Mouse (Mus musculus) olfactory bulb, adult 2 months (tissue): Measurements from ENCODE around the gene Nox1. TPM values are rescaled to one million over a fixed set of nuclear protein-coding genes. Genes with fewer than 3 reads are reported as not detected.
A peak's percentile ranks its signal among the peaks of the same experiment; 100 is the strongest.

Source experiments
- H3K27ac ChIP-seq: fragments of 200-500 bp; 2 replicates; pipeline ENCODE4 v1.5.1; 2012; ENCODE audit warnings: low read depth, low read length; ENCODE audit not compliant: insufficient read depth
- H3K4me1 ChIP-seq: fragments of 200-500 bp; 2 replicates; pipeline ENCODE4 v1.6.1; 2012; ENCODE audit warnings: low read length; ENCODE audit not compliant: control insufficient read depth, insufficient read depth
- H3K4me3 ChIP-seq: fragments of 200-500 bp; 2 replicates; pipeline ENCODE4 v1.5.1; 2012; ENCODE audit warnings: mild to moderate bottlenecking, low read depth, low read length, moderate library complexity; ENCODE audit not compliant: insufficient read depth
- CTCF ChIP-seq: fragments of 200-500 bp; IDR thresholded peaks from 2 replicates; pipeline ENCODE4 v1.5.1; 2012; ENCODE audit warnings: low read depth, mild to moderate bottlenecking, low read length, moderate library complexity; ENCODE audit not compliant: insufficient read depth
- POLR2A ChIP-seq: fragments of 200-500 bp; IDR thresholded peaks from 2 replicates; pipeline ENCODE4 v1.6.1; 2012; ENCODE audit warnings: mild to moderate bottlenecking, low read depth, low read length, moderate library complexity; ENCODE audit not compliant: insufficient read depth
- WGBS: fragments of 180-500 bp; shearing (Covaris S2); methylation state at CpG from one replicate; pipeline ENCODE4 v1.1.7; 2018; 5-methylcytosine and 5-hydroxymethylcytosine counted together
- polyA plus RNA-seq: library from polyadenylated mRNA; stranded (reverse); fragments of >200 nt; gene quantifications from 2 replicates; pipeline ENCODE4 v1.2.4, GENCODE M21; 2012; ENCODE audit warnings: low replicate concordance; ENCODE audit not compliant: missing spikeins, insufficient read depth, insufficient read length

The Nox1 gene
- polyA plus RNA-seq, 1 experiment: not detected

DNA sequence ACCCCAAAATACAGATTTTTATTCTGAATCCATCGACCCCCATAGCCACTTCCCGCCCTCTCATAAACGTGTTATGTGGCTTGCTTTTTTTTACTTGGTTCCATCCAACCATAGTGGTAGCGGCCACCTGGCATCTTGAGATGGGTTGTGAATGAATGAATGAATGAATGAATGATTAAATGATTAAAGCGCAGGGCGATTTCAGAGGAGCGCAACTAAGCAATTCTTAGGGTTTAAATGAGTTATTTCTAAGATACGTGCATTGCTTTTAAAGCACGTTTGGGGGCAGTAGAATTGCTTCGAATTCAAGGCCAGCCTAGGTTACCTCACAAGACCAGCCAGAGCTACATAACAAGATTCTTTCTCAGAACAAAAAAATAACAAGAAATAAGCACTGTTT lies 162.0 kb downstream of the Nox1 start:
- WGBS: 13% methylated on average over 10 of the region's 10 CpGs
- Histone ChIP-seq H3K4me3 (peak overlapping the region; percentile 89), H3K4me1 (no peaks in the 10 kb centered on the region), H3K27ac (peak overlapping the region; percentile 82; the same call in 1 of the 2 replicates)
- TF ChIP-seq POLR2A: no peak
- TF ChIP-seq CTCF: no peak

DNA sequence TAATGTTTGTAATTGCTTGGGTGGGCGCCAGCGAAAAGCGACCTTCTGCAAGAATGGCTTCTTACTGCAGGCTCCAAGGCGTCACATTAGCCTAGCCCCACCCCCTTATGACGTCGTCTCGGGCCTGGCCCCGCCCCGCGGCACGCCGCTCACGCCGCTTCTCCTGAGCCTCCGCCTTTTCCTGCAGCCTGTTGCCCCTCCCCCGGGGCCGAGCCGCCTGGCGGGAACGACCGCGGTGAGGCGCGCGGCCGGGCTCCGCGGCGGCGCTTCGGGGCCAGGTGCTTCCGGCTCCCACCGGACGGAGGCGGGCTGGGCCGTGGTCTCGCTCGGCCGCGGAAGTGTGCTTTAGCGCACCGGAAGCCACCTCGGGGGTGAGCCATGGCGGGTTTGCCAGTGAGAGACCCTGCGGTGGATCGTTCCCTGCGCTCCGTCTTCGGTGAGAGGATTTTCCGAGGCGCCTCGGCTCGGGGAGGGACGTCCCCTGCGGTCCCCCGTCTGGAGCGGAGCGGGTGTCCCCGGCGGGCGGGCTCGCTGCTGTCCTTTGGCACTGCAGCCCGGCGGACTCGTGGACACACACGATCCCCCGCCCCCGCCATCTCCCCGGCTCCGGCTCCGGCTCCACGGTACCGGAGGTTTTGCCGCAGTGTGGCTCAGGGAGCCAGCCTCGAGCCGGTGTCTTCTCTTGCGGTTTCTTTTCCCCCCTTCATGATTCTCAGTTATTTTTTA lies 162.6 kb downstream of the Nox1 start, which contains the start of gene Cstf2:
TSS of gene Cstf2 (plus strand) at position 201 of the 726 bp plus-strand sequence.
- Histone ChIP-seq H3K4me1 (no peaks in the 10 kb centered on the region), H3K27ac (peak within 1 kb of the TSS; percentile 82), H3K4me3 (peak within 1 kb of the TSS; percentile 89)
- no peak for TF ChIP-seq CTCF
- peak; percentile 51; the same call in 1 of the 2 replicates for TF ChIP-seq POLR2A
- 20% methylated on average over 69 of the region's 77 CpGs for WGBS

DNA sequence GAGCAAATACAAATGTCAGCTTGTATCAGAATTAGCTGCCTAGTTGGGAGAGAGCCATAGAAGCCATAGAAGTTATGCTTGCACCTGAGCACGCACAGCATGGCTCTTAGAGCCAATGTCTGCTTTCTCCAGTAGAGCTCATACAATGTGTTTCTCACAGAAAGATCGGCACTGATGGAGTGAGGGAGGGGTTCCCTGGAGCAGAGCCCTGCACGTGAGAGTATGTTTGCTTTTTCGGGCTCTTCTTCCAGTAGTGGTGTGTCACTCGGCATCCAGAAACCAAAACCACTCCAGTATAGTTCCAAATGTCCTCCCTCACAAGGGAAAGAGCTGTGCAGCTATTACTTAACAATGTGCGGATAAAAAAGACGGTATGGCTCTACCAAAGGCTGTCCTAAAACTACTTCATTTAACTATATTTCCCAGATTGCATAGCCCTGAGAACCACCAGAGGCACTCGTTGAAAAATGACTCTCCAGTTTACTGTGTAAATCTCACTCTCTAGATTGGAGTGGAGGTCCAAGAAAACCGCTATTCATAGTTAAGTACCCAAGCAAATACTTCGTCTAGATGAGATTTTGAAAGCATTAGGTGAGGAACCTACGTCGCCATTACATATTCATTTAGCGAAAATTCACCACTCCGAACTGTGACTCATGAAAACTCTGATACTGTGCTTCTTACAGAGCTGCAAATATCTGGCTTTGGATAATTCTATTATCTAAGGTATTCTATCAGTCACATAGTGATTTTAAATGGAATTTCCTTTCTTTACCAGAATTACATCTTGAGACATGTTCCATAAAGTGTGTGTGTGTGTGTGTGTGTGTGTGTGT lies 163.5 kb downstream of the Nox1 start:
- peak overlapping the region; percentile 13; the same call in 1 of the 2 replicates for H3K4me3 ChIP-seq
- 41% methylated on average over 14 of the region's 14 CpGs for WGBS
- H3K4me1 ChIP-seq: no peaks in the 10 kb centered on the region
- TF ChIP-seq POLR2A: no peak
- no peak overlapping the region for H3K27ac ChIP-seq

DNA sequence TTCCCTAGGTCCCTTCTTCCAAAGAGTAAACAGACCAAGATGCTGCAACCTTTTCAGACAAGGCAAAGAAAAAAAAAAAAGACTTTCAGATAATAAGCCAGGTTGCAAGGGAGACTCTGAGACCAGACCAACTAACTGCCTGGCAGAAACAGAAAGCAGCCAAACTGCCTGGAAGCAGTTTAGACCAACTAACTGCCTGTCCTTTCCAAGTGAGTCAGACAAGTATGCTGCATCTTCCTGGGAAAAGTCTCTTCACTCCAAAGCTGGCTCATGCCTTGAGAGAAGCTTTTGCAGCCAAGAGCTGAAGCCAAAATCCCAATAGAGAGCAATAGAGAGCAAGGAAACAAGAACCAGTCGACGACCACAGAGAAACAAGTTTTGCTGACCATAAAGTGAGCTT lies 164.9 kb downstream of the Nox1 start:
- 75% methylated on average over 2 of the region's 2 CpGs for WGBS
- H3K4me1 ChIP-seq: no peaks in the 10 kb centered on the region
- H3K4me3 ChIP-seq: no peak overlapping the region
- H3K27ac ChIP-seq: no peak overlapping the region
- no peak for TF ChIP-seq POLR2A
- TF ChIP-seq CTCF: no peak

DNA sequence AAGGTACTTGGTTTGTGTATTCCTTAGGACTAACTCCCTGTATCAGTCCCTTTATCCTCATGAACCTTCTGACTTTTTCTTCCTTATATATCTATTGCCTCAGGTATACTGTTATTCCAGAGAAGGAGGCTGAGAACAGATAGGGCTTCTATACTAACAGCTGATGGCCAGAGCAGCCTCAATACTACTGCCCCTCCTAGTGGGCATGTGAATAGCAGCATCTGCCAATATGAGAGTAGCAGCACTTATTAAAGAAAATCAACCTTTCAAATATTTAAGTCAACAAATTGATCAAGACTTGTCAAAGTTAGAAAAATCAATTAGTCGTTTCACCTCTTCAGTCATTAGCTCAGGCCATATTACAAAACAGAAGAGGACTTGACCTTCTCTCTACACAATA lies 172.8 kb downstream of the Nox1 start:
- WGBS: 75% methylated on average over 1 of the region's 1 CpGs
- TF ChIP-seq POLR2A (no peak), CTCF (no peak)

More for the DNA sequence above, 172.8 kb downstream of the Nox1 start:
- Histone ChIP-seq H3K4me3 (no peak overlapping the region), H3K27ac (no peak overlapping the region), H3K4me1 (no peaks in the 10 kb centered on the region)

Other genes with a start within 250 kb of the Nox1 start
- not detected in 2 replicates for gene Sytl4, start 240.1 kb downstream of the Nox1 start, polyA plus RNA-seq
- not detected in 2 replicates for gene Cstf2, start 162.8 kb downstream of the Nox1 start, polyA plus RNA-seq
- not detected in 2 replicates for gene Xkrx, start 59.9 kb downstream of the Nox1 start, polyA plus RNA-seq
- not detected in 2 replicates for gene Arl13a, start 34.5 kb downstream of the Nox1 start, polyA plus RNA-seq
- gene Trmt2b, start 55.0 kb upstream of the Nox1 start, polyA plus RNA-seq: not detected in 2 replicates
- not detected in 2 replicates for gene Tmem35a, start 73.3 kb upstream of the Nox1 start, polyA plus RNA-seq
- not detected in 2 replicates for gene Cenpi, start 86.1 kb upstream of the Nox1 start, polyA plus RNA-seq
- gene Drp2, start 182.6 kb upstream of the Nox1 start, polyA plus RNA-seq: 327 TPM in 1 of 2 replicates, not detected in the other